Mouse (Mus musculus) urinary bladder, postnatal 10 days (tissue): ENCODE measurements around the gene Gata3.

Source experiments
- DNase-seq: peaks from one replicate; pipeline ENCODE4 v3.0.0; 2022; ENCODE audit warnings: low spot score

Gata3 gene

GRCm38 (mm10) chr2:9886031-9886430 is 3.8 kb downstream of the Gata3 start:
- no peak for DNase-seq

GRCm38 (mm10) chr2:9885217-9885770 is 4.5 kb downstream of the Gata3 start:
- no peak for DNase-seq

GRCm38 (mm10) chr2:9884533-9885216 is 5.2 kb downstream of the Gata3 start:
- no peak for DNase-seq

- no peak for DNase-seq
Observed at GRCm38 (mm10) chr2:9883803-9884532, 5.9 kb downstream of the Gata3 start.

- no peak for DNase-seq
Observed at GRCm38 (mm10) chr2:9882926-9883802, 6.7 kb downstream of the Gata3 start.

GRCm38 (mm10) chr2:9882371-9882925 is 7.4 kb downstream of the Gata3 start:
- no peak for DNase-seq

GRCm38 (mm10) chr2:9881611-9882023 is 8.2 kb downstream of the Gata3 start:
- DNase-seq: no peak

- DNase-seq: no peak
Observed at GRCm38 (mm10) chr2:9881051-9881591, 8.7 kb downstream of the Gata3 start, which contains the start of gene 4930412O13Rik. 4930412O13Rik (plus strand) TSS chr2:9881252.

- no peak for DNase-seq
Observed at GRCm38 (mm10) chr2:9880271-9880670, 9.6 kb downstream of the Gata3 start.

GRCm38 (mm10) chr2:9879493-9879892 is 10.3 kb downstream of the Gata3 start:
- DNase-seq: peak; percentile 77

- no peak for DNase-seq
Observed at GRCm38 (mm10) chr2:9879092-9879491, 10.7 kb downstream of the Gata3 start.

- no peak for DNase-seq
Observed at GRCm38 (mm10) chr2:9878564-9879081, 11.2 kb downstream of the Gata3 start.

GRCm38 (mm10) chr2:9877966-9878563 is 11.8 kb downstream of the Gata3 start:
- no peak for DNase-seq

- no peak for DNase-seq
Observed at GRCm38 (mm10) chr2:9877326-9877690, 12.5 kb downstream of the Gata3 start.

- no peak for DNase-seq
Observed at GRCm38 (mm10) chr2:9876621-9877325, 13.1 kb downstream of the Gata3 start.

GRCm38 (mm10) chr2:9875676-9876357 is 14.0 kb downstream of the Gata3 start:
- no peak for DNase-seq

- DNase-seq: no peak
Observed at GRCm38 (mm10) chr2:9875220-9875619, 14.6 kb downstream of the Gata3 start.

- DNase-seq: no peak
Observed at GRCm38 (mm10) chr2:9874467-9875219, 15.2 kb downstream of the Gata3 start.

- DNase-seq: no peak
Observed at GRCm38 (mm10) chr2:9873757-9874156, 16.1 kb downstream of the Gata3 start.
